Mouse (Mus musculus) ES-Bruce4 (cell line): ENCODE data around the gene Ap3m1.

ENCODE experiments used
- CTCF ChIP-seq: IDR thresholded peaks from one replicate; pipeline ENCODE4 v1.8.1; 2011; ENCODE audit warnings: low read depth, low read length
- EP300 ChIP-seq: IDR thresholded peaks from 2 replicates; pipeline ENCODE4 v1.6.1; 2011; ENCODE audit warnings: low read depth, low read length; ENCODE audit not compliant: insufficient read depth
- POLR2A ChIP-seq: IDR thresholded peaks from one replicate; pipeline ENCODE4 v1.8.1; 2011; ENCODE audit warnings: low read length; ENCODE audit not compliant: insufficient read depth

DNA sequence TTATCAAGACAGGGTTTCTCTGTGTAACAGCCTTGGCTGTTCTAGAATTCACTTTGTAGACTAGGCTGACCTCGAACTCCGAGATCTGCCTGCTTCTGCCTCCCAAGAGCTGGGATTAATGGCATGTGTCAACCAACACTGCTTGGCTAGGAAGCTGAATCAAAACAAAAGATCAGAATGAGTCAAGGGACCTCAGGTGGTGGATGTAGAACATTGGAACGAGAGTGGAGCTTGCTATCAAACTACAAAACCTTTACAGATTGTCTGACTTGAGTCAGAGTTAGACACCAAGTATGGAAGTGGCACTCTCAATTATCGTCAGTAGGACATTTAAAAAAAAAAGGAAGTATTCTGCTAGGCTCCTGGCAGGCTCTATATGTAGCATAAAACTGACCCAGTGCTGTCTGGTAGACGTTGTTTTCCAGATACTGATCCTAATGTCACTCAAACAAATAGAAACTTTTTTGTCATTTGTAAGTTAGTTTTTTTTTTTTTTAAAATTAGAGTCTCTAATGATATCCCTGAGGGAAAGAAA is 38.4 kb downstream of the Ap3m1 start:
- TF ChIP-seq POLR2A (no peak), CTCF (no peak), EP300 (no peak)
